Comparison of ENCODE assay signal across 13 mouse cellular contexts in genomic region chr13:95382418-95382817, GRCm38 (mm10). TPM values are rescaled to one million over a fixed set of nuclear protein-coding genes. Genes with fewer than 3 reads are reported as not detected.
DNase-seq lines count a peak whose midpoint lies in the region; ATAC-seq lines count a peak whose summit lies in the region.
"Had no signal": no experiment of that assay in that cellular context is flagged by ENCODE, and none has a peak within 500 bp of the region (broad histone marks: within the 10 kb centered on the region; RNA-seq: fewer than 3 reads in every experiment).

No protein-coding gene starts in this region.

- DNase-seq in heart, adult 11 months: peak; percentile 87
- DNase-seq in heart, postnatal 25 days (ENCODE audit: low spot score): no peak
- peak; percentile 15 for DNase-seq in lung, postnatal 36 days
- no peak for DNase-seq in lung, postnatal 25 days (ENCODE audit: low spot score)
- DNase-seq in gastrocnemius, postnatal 14 days: peak; percentile 15
- DNase-seq in urinary bladder, postnatal 4 days (ENCODE audit: low spot score in 2 of 2): no peak
- DNase-seq: cerebellum, postnatal 10 days; kidney, adult 11 months; lung, embryonic 14.5 days; spleen, adult 18-20 months had no signal

- intact Hi-C loops in heart, postnatal 25 days (cut with DNase I): loop anchor here (10.0 kb wide), 1 partner anchor 282 kb away; no protein-coding TSS in a partner anchor
- intact Hi-C loops in gastrocnemius, postnatal 14 days (cut with DNase I; ENCODE audit: low total_unique reads): no loop called here

- no peak for ATAC-seq in frontal cortex, adult (ENCODE audit: low TSS enrichment)
- ATAC-seq: hindbrain, embryonic 16.5 days had no signal

RNA-seq across cellular contexts. Expression of gene Aggf1, which starts 7.3 kb away (rescaled TPM):
- 10 to 100 TPM; 19.2 to 21.4 TPM for total RNA-seq in heart, postnatal 25 days (2021)
- 10 to 100 TPM; 15.6 TPM for total RNA-seq in gastrocnemius, postnatal 14 days (2021)

RNA-seq across cellular contexts. Expression of gene Zbed3, which starts 59.0 kb away (rescaled TPM):
- total RNA-seq in heart, postnatal 25 days (2021): 10 to 100 TPM; 15.1 to 16.2 TPM
- 1 to 10 TPM; 9.1 to 9.7 TPM for total RNA-seq in gastrocnemius, postnatal 14 days (2021)
- total RNA-seq: MEL had no signal

Comparison
In these comparisons a context has a peak if more than half of its experiments do, and no peak if none do; other contexts are left out.
1. DNase-seq: peak in heart, adult 11 months (single experiment), lung, postnatal 36 days (single experiment) and gastrocnemius, postnatal 14 days (single experiment); none in heart, postnatal 25 days (single experiment), lung, postnatal 25 days (single experiment) and urinary bladder, postnatal 4 days (0 of 2).